Comparison of ENCODE assay signal across 15 mouse cellular contexts in genomic region chr1:34139191-34139853, GRCm38 (mm10).
A peak's percentile ranks its signal among the peaks of the same experiment; 100 is the strongest.
DNase-seq lines count a peak whose midpoint lies in the region; ATAC-seq and TF ChIP-seq lines count a peak whose summit lies in the region.
"Had no signal": no experiment of that assay in that cellular context is flagged by ENCODE, and none has a peak within 500 bp of the region (broad histone marks: within the 10 kb centered on the region; RNA-seq: fewer than 3 reads in every experiment).

No protein-coding gene starts in this region.

- H3K9me3 ChIP-seq in kidney, postnatal 0 days (replicated peaks; ENCODE audit: low read length), result no peaks in the 10 kb centered on the region
- H3K9me3 ChIP-seq in kidney, embryonic 14.5 days (ENCODE audit: control insufficient read depth, low read length), result no peaks in the 10 kb centered on the region
- H3K9me3 ChIP-seq: heart, embryonic 10.5 days; midbrain, embryonic 15.5 days; neural tube, embryonic 12.5 days had no signal

- DNase-seq in gastrocnemius, adult 2 months, result no peak
- no peak for DNase-seq in gastrocnemius, postnatal 14 days
- DNase-seq in kidney, postnatal 0 days (ENCODE audit: low spot score), result no peak
- DNase-seq in ES-CJ7 (ENCODE audit: low read depth, low spot score), result peak; percentile 17
- DNase-seq in brain, adult 2 months (ENCODE audit: low read depth, low spot score), result peak; percentile 67
- DNase-seq in spleen, adult 12 weeks (ENCODE audit: low spot score), result no peak
- DNase-seq in urinary bladder, postnatal 36 days (ENCODE audit: low spot score in 2 of 2), result no peak
- DNase-seq: heart, postnatal 36 days; left cerebral cortex, postnatal 4 days; thymus, postnatal 36 days had no signal

- peaks cover 12% of the 10 kb centered on the region for H3K4me1 ChIP-seq in kidney, postnatal 0 days (replicated peaks; ENCODE audit: insufficient read depth, low read length)
- H3K4me1 ChIP-seq in kidney, embryonic 14.5 days (ENCODE audit: control insufficient read depth, insufficient read depth, low read length), result peaks cover 22% of the 10 kb centered on the region; the same call in 1 of the 2 replicates

- no peak overlapping the region for H3K4me2 ChIP-seq in kidney, postnatal 0 days (ENCODE audit: low read length)
- no peak overlapping the region for H3K4me2 ChIP-seq in kidney, embryonic 14.5 days (replicated peaks; ENCODE audit: low read depth, low read length)
- H3K4me2 ChIP-seq: midbrain, embryonic 15.5 days; neural tube, embryonic 12.5 days had no signal

- H3K36me3 ChIP-seq in kidney, postnatal 0 days (ENCODE audit: insufficient read depth, low read length), result no peaks in the 10 kb centered on the region
- H3K36me3 ChIP-seq in kidney, embryonic 14.5 days (ENCODE audit: control insufficient read depth, insufficient read depth, low read length), result no peaks in the 10 kb centered on the region
- H3K36me3 ChIP-seq: midbrain, embryonic 15.5 days had no signal

- intact Hi-C loops in gastrocnemius, adult 2 months (cut with DNase I), result no loop called here
- intact Hi-C loops in gastrocnemius, postnatal 14 days (cut with DNase I; ENCODE audit: low total_unique reads), result no loop called here

- 61% methylated on average over 13 of the region's 13 CpGs for WGBS in kidney, postnatal 0 days
- 69% methylated on average over 13 of the region's 13 CpGs for WGBS in kidney, embryonic 14.5 days

- no peak for TF ChIP-seq CTCF in gastrocnemius, adult 2 months (IDR thresholded peaks at IDR 0.05)
- no peak for TF ChIP-seq CTCF in kidney, postnatal 0 days (IDR thresholded peaks at IDR 0.05; ENCODE audit: low read depth)

- no peak overlapping the region for H3K9ac ChIP-seq in kidney, postnatal 0 days (ENCODE audit: low read depth, low read length)
- no peak overlapping the region for H3K9ac ChIP-seq in kidney, embryonic 14.5 days (ENCODE audit: low read depth, low read length)
- H3K9ac ChIP-seq: midbrain, embryonic 15.5 days; neural tube, embryonic 12.5 days had no signal

- no peaks in the 10 kb centered on the region for H3K27me3 ChIP-seq in kidney, postnatal 0 days (ENCODE audit: insufficient read depth, low read length)
- H3K27me3 ChIP-seq in kidney, embryonic 14.5 days (ENCODE audit: control insufficient read depth, insufficient read depth, low read length), result no peaks in the 10 kb centered on the region
- H3K27me3 ChIP-seq: CH12.LX; midbrain, embryonic 15.5 days; neural tube, embryonic 12.5 days had no signal

- peak overlapping the region; percentile 50 for H3K27ac ChIP-seq in gastrocnemius, adult 2 months
- H3K27ac ChIP-seq in kidney, postnatal 0 days, result peak overlapping the region; percentile 20; the same call in 1 of the 2 replicates
- no peak overlapping the region for H3K27ac ChIP-seq in kidney, embryonic 14.5 days (ENCODE audit: low read depth, low read length)
- H3K27ac ChIP-seq: heart, embryonic 10.5 days; midbrain, embryonic 15.5 days; neural tube, embryonic 12.5 days had no signal

- H3K4me3 ChIP-seq in gastrocnemius, adult 2 months, result no peak overlapping the region
- no peak overlapping the region for H3K4me3 ChIP-seq in kidney, postnatal 0 days (replicated peaks; ENCODE audit: low read depth, low read length)
- H3K4me3 ChIP-seq in kidney, embryonic 14.5 days (ENCODE audit: low read length), result no peak overlapping the region
- H3K4me3 ChIP-seq: heart, embryonic 10.5 days; midbrain, embryonic 15.5 days; neural tube, embryonic 12.5 days had no signal

- no peak for ATAC-seq in kidney, postnatal 0 days (replicated peaks; ENCODE audit: low FRiP score, low read depth)
- ATAC-seq in kidney, embryonic 14.5 days (ENCODE audit: low FRiP score, low TSS enrichment), result no peak

Comparison
In these comparisons a context has a peak if more than half of its experiments do, and no peak if none do; other contexts are left out.
1. DNase-seq: peak in ES-CJ7 (single experiment) and brain, adult 2 months (single experiment); none in gastrocnemius, adult 2 months (single experiment), gastrocnemius, postnatal 14 days (single experiment), kidney, postnatal 0 days (single experiment), spleen, adult 12 weeks (single experiment) and urinary bladder, postnatal 36 days (0 of 2).